Mouse (Mus musculus): ENCODE data around the gene Ampd3.
A peak's percentile ranks its signal among the peaks of the same experiment; 100 is the strongest.

Ampd3 gene

DNA sequence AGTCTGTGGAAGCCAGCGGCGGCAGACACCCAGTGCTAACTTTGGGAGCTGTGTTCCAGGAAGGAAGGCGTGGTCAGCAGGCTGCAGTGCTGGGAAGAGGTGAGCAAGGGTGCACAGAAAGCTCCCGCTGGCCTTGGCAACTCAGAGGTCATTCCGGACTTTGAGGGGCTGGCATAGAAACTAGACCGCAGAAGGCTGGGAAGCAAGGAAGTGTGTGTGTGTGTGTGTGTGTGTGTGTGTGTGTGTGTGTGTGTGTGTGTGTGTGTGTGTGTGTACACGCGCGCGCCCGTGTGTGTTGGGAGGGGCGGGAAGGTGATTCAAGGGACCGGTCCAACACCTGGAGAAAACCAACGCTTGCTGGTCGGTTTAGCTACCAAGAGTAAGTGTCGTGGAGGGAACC, at the start of gene Ampd3:
Gene Ampd3 (plus strand): TSS at position 206 of the 400 bp plus-strand sequence.
- DNase-seq (ENCODE audit: low spot score in 2 of 2), result peak in 1 of 2 experiments; percentile 34

GRCm38 (mm10) chr7:110718505-110718904, 49.5 kb upstream of the Ampd3 start:
- DNase-seq (ENCODE audit: low spot score in 2 of 2), result no peak

GRCm38 (mm10) chr7:110719857-110720256, 48.1 kb upstream of the Ampd3 start:
- no peak for DNase-seq (ENCODE audit: low spot score in 2 of 2)

DNA sequence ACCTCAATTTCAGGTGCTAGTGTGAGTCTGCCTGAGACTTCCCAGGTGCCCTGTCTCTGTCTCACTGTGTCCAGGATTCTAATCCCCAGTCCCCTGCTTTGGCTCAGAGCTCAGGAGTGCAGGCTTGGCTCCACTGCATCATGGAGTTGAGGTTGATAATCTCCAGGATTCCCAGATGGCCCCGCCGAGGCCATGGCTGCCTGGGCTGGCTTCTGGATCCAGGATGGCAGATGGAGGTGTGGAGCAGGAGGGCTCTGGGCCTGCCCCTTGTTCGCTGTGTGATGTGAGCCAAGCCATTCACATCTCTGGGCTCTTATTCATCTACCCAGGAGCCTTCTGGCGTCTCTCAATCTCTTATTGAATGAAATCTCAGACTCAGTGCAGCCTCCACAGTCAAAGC, 45.8 kb upstream of the Ampd3 start:
- no peak for DNase-seq (ENCODE audit: low spot score in 2 of 2)

DNA sequence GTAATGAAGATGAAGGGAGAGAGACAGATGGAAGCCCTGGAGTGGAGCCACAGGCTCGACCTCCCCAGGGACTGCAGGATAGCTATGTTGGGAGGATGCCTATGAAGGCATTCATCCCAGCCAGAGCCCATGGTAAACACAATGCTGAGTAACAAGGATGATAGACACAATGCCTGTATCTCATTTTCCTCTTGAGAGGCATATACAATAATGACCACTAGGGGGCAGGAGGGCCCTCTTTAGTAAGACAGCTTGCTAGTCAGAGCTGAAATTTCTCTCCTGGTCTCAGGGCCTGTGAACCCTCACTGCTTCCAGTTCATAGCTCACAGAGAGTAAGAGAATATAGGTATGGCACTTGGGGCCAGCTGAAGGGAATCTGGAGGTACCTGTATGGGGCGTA, 41.0 kb upstream of the Ampd3 start:
- peak; percentile 15 to 63 for DNase-seq (ENCODE audit: low spot score in 2 of 2)

GRCm38 (mm10) chr7:110728876-110729275, 39.1 kb upstream of the Ampd3 start:
- peak; percentile 14 to 63 for DNase-seq (ENCODE audit: low spot score in 2 of 2)

GRCm38 (mm10) chr7:110729295-110729694, 38.7 kb upstream of the Ampd3 start:
- DNase-seq (ENCODE audit: low spot score in 2 of 2), result no peak

GRCm38 (mm10) chr7:110731091-110731967, 36.7 kb upstream of the Ampd3 start:
- no peak for DNase-seq (ENCODE audit: low spot score in 2 of 2)

GRCm38 (mm10) chr7:110732001-110732632, 35.9 kb upstream of the Ampd3 start:
- DNase-seq (ENCODE audit: low spot score in 2 of 2), result no peak

DNA sequence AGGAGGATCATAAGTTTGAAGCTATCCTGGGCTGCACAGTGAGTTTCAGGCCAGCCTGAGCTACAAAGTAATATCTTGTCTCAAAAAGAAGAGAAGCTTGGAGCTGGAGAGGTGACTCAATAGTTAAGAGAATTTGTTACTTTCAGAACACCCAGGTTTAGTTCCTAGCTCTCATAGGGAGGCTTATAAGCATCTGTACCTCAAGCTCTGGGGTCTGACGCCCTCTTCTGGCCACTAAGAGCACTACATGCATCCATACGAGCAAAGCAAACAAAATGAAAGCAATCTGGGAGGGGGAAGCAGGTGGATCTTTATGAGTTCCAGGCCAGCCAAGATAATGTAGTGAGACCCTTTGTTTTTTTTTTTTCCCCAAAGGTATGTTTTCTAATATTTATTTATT, 31.1 kb upstream of the Ampd3 start:
- DNase-seq (ENCODE audit: low spot score in 2 of 2), result no peak

DNA sequence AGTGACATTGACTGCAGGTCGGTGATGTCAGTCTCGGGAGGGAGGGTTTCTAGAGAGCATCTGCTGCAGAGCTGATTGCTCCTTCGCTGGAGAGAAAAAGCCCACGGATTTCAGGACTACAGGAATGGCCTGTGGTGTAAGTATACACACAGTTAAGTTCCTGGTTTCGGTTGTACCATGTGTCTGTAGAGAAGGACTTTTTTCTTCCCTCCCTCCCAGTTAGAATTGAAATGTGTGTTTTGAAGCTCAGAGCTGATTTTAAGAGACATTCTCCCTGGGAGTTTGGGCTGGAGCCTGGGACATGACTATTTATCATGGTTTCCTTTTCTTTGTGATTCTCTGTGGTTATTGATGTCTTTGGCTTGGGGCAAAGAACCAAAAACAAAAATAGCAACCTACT, 28.2 kb upstream of the Ampd3 start:
- DNase-seq (ENCODE audit: low spot score in 2 of 2), result no peak

- DNase-seq (ENCODE audit: low spot score in 2 of 2), result no peak
Measured at GRCm38 (mm10) chr7:110740188-110740587, 27.8 kb upstream of the Ampd3 start.

DNA sequence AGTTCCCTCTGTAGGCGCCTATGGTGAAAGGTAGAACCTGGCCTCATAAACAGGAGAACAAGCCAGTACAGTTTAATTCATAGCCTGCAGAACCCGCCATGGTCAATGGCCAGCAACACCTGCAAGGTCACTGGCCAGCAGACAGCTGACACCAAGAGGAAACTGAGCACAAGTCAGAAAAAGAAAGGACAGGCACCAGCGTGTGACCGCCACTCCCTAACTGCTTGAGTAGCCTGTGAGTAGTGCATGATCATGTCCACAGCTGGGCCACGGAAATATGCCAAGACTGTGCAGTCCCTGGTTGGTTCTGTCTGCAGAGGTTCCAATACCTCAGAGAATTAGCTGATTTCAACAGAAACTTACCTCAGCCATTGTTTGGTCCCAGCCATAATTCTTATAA, 26.0 kb upstream of the Ampd3 start:
- no peak for DNase-seq (ENCODE audit: low spot score in 2 of 2)

GRCm38 (mm10) chr7:110746087-110746562, 21.9 kb upstream of the Ampd3 start:
- no peak for DNase-seq (ENCODE audit: low spot score in 2 of 2)

GRCm38 (mm10) chr7:110746809-110747208, 21.2 kb upstream of the Ampd3 start:
- DNase-seq (ENCODE audit: low spot score in 2 of 2), result no peak

GRCm38 (mm10) chr7:110750834-110751233, 17.2 kb upstream of the Ampd3 start:
- DNase-seq (ENCODE audit: low spot score in 2 of 2), result no peak

GRCm38 (mm10) chr7:110751634-110752033, 16.4 kb upstream of the Ampd3 start:
- DNase-seq (ENCODE audit: low spot score in 2 of 2), result no peak

- DNase-seq (ENCODE audit: low spot score in 2 of 2), result no peak
Measured at GRCm38 (mm10) chr7:110753310-110753709, 14.7 kb upstream of the Ampd3 start.

DNA sequence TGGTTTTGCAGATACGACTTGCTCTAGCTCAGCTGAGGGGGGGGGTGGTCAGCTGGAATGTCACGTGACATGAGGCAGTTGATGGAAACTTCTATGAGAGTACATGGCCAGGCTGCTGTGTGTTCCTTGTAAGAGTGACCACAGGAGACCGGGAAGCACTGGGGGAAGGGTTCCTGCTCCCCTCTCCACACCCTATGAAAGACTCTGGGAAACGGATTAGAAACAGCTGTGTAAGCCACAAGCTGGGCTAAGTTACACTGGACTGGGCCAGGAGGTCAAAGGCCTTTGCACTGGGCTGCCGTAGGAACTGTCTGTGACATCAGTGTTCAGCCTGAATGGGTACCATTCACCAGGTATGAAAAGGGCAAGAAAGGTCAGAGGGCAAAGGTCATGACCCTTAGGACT, 14.1 kb upstream of the Ampd3 start:
- DNase-seq (ENCODE audit: low spot score in 2 of 2), result no peak

GRCm38 (mm10) chr7:110756440-110756839, 11.6 kb upstream of the Ampd3 start:
- no peak for DNase-seq (ENCODE audit: low spot score in 2 of 2)

DNA sequence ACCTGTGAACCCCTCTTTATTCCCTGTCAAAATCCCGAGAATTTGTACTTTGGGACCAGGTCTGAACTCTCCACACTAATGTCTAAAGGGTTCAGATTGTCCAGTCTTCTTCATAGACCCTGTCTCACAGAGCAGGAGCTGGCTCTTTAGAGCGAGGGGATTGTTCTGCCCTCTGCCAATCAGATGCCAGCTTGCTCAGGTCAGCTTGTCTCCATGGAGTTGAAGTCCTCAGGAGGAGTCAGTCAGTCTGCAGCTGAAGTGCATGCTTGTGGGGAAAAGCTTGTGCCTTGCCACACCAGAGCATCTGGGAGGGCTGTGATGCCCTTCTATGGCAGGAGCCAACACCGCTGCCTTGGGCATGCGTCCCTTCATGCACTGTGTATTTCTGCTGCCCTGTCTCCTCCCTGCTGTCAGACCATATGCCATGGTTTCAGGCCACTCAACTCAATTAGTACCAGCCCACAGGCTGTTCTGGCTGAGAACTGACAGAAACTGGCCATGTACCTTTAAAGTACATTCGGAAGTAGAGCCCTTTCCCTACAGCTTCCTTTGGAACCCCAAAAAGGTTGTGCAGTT, 5.3 kb upstream of the Ampd3 start:
- DNase-seq (ENCODE audit: low spot score in 2 of 2), result no peak

- DNase-seq (ENCODE audit: low spot score in 2 of 2), result peak; percentile 76 to 83
Measured at GRCm38 (mm10) chr7:110768451-110769064, 552 bp downstream of the Ampd3 start.

Data from spleen, postnatal 10 days (tissue).